Mouse (Mus musculus): ENCODE measurements at regions not wholly inside any gene's neighbourhood (a gene's known extent, or its start where the extent isn't known, plus 50 kb on each side); places are given as distances from the start of the nearest gene placed in this dataset.
A peak's percentile ranks its signal among the peaks of the same experiment; 100 is the strongest.

DNA sequence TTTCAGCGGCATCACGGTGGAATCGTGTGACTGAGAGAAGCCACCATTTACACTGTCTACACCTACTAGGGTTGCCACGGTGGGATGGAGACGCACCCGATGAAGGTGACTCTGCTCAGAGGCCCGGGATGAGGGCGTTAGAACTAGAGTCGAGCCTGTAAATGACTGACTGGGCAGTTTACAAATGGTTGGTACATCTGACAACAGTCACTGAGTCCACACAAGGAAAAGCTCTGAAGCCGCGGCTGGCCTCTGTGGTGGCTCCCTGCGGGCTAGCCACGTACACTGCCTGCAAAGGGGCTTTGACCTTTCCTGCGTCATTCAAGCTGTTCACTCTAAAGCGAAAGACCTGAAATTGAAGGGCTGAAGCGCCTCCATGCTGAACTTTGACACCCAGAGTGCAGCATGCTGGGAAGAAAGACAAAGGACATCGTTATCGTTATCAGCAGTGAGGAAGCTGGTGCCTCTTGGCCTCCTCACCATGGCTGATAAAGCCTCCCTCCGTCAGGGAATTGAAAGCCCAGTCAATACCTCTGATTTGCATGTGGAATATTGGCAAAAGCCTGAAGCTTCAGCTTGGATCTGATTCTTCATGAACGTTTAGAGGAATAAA is 462.1 kb upstream of the Arglu1 start:
- TF ChIP-seq GATA4 (IDR thresholded peaks at IDR 0.05; ENCODE audit: insufficient replicate concordance, low read length) = peak; percentile 71; the same call in 1 of the 2 replicates

DNA sequence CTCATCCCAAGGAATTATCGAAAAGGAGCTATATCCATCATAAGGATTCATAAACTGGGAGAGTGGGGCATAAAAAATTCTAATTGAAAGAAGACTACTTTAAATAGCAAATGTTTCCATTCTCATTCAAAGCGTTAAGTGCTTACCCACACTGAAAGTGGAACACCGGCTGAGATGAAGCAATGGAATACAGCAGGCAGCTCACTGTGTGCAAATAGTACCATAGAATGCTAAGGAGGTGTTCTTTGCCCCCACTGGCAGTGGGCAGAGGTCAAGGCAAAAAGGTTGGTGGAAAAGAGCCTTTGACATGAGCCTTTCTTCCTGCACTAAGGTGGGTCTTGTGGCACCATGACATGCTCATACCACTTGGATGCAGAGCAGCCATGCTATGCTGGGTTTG is 454.0 kb upstream of the Arglu1 start:
- TF ChIP-seq GATA4 (IDR thresholded peaks at IDR 0.05; ENCODE audit: insufficient replicate concordance, low read length) = no peak

DNA sequence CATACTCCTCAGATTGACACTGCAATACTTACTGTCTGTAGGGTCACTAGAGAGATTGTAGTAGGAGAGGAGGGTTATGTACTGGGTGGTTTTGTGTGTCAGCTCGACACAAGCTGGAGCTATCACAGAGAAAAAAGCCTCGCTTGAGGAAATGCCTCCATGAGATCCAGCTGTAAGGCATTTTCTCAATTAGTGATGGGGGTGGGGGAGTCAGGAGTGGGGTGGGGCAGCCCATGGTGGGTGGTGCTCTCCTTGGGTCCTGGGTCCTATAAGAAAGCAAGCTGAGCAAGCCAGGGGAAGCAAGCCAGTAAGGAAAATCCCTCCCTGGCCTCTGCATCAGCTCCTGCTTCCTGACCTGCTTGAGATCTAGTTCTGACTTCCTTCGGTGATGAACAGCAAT is 449.5 kb upstream of the Arglu1 start:
- TF ChIP-seq GATA4 (IDR thresholded peaks at IDR 0.05; ENCODE audit: insufficient replicate concordance, low read length) = no peak

DNA sequence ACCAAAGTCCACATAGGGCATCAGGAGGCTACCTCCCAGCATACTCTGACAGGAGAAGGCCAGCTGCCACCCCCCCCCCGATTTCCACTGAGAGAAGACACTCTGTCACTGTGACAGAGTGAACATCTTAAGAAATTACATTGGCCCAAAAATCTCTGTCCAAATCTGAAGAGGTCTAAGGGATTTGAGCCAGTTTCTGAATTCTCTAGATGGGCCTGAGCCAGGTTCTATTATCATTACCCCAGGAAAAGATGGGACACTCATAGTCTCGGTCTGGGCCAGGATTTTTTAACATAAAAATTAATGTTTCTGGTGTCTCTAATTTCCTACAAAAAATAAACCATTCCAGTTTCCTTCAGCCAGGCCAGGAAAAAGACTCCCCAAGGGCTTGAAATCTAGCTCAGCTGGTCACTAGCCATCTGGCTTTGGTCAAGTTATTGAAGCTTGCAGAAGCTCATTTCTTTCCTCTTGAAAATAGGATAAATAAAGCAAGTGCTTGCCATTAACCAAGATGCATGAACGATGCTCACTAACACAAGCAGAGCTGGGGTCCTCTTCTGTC is 448.8 kb upstream of the Arglu1 start:
- no peak for TF ChIP-seq GATA4 (IDR thresholded peaks at IDR 0.05; ENCODE audit: insufficient replicate concordance, low read length)

DNA sequence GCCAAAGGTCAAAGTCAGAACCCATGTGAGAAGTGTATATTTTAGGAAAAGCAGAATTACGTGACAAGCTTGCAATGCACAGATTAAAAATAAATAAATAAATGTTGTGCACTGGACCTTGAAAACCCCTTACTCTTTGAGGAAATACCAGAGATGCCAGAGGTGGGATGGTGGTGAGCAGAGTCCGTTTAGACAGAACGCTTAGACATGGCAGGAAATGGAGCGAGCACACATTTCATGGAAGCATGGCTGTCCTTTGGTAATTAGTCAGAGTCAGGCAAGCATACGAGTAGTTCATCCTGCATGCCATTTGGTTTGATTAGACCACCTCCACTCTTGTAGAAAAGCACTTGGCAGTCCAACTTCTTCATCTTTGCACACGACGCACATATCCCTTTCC is 443.4 kb upstream of the Arglu1 start:
- TF ChIP-seq GATA4 (IDR thresholded peaks at IDR 0.05; ENCODE audit: insufficient replicate concordance, low read length) = no peak

DNA sequence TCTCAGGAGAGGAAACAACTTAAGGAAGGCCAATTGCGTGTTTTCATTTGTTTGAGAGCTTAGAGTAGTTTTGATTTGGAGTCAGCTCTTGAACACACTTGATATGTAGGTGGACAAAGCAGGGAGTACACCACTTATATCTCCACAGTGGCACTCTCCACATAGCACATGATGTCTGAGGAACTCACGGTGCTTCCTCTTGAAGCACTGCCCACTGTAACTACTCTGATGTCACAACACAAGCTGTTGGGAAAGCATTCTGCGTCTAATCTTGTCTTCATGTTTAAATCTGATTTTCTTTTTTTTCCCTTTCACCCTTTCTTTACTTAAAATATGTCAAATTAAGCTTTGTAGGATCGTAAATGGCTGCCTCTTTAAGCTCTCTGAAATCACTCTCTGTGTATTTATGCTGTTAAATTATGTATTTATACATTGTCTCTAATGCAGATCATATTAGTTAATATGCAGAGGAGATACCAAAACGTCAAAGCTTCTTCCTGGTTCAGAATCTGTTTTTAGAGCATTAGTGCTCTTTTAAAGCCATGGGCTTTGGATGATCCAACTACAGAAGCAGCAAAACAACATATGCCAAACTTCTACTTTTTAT is 442.4 kb upstream of the Arglu1 start:
- TF ChIP-seq GATA4 (IDR thresholded peaks at IDR 0.05; ENCODE audit: insufficient replicate concordance, low read length) = no peak

DNA sequence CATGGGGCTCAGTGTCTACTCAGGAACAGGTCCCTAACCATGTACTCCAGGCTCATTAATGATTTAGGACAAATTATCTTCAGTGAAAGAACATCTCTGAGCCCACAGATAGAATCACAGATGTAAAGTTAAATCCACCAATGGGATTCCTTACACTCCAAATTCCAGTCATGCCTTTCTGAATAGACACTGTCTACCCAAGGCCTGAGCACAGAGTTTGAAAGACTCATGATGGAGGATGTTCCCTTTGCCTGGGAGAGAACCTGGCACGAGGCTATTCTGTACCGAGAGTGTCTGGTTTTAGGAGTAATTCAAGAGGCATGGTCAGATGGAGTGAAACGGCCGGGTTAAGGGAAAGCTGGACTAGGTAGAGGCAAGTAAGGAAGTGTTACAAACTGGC is 440.9 kb upstream of the Arglu1 start:
- TF ChIP-seq GATA4 (IDR thresholded peaks at IDR 0.05; ENCODE audit: insufficient replicate concordance, low read length) = no peak

DNA sequence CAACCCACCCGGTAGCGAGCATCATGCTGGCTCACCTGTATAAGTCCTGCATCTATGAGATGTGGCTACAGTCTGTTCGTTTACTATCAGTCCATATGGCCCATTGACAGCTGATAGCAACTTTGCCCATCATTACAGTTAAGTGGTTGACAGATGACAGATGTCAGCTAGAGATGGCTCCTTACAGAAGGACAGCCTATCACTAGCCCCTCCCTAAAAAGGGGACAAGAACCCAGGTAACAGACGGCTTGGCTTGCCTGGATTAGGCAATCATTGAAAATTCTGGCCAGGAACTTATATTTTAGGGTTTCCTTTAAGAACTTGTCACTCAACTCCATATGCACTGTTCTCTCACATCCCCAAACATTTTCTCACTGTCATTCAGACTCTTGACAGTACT is 434.2 kb upstream of the Arglu1 start:
- TF ChIP-seq GATA4 (IDR thresholded peaks at IDR 0.05; ENCODE audit: insufficient replicate concordance, low read length) = no peak

DNA sequence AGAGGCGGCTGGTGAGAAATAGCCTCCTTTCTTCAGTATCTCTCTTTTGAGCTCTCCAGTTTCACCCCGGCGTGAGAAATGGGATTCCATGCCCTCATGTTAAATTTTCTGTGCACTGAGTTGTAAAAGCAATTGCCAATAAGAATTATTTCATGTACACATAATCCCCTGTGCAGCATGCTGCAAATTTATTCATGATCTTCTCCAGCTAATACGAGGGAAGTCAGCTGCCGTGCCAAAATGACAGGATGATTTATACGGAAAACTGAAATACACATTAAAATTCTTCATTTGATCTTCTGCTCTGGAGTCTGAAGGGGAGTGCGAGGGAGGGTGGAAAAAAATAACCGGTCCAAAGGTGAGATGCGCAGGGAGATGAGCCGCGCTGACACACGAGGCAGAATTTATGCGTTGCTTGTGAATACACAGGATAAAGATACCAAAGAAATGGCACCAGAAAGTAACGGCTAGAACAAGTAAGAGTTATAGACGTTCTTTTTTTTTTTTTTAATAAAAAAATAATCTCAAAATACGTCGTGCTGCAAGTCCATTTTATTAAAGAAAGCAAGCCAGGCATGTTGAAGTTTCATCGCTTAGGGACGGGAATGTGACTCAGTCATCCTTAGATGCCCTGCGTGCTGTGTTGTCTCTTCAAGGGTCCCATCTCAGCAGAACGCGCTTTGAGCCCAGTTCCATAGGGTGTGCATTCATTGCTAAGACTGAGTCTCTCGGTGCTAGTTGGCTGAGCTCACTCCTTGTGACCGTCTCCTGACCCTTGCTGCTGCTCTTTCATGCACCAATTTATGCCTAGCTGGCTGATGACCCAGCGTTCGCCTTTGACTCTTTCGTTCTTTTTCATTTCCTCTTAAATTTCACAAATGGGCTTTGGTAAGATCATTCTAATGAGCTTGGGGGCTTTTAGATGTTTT is 427.8 kb upstream of the Arglu1 start:
- TF ChIP-seq GATA4 (IDR thresholded peaks at IDR 0.05; ENCODE audit: insufficient replicate concordance, low read length) = no peak

DNA sequence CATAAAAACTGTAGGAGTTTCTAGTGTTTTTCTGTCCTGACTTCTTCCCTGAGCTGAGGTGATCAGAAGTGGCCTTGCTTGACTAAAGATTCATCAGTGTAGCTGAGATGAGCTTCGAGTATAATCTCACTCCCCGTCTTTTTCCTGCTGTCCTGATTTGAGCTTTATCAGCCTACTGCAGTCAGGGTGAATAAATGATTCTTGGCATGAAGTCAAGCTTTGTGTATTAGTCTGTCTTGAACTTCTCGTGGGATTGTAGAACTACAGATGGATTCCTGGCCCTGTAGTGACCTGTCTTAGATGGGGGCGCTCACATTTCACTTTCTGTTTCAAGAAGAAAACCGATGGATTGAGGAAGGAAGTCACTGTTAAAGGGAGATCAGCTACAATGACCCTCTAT is 405.7 kb upstream of the Arglu1 start:
- peak; percentile 52; the same call in 1 of the 2 replicates for TF ChIP-seq GATA4 (IDR thresholded peaks at IDR 0.05; ENCODE audit: insufficient replicate concordance, low read length)

DNA sequence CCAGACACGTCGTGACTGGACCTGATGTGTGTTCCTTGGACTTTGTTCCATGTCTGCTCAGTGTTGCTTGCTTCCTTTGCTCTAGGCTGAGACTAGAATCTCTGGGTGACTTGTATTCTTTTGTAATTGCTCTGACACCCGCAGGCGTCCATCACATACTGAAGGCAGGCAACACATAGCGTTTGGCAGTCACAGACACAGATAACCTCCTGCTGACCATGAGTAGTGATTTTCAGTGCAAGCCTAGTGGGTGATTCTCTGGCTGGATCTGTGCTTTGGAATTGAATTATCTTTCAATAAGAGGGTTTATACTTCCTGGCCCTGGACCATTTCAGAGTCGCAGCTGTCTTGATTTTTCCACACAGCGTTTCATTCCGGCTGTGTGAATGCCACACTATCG is 403.7 kb upstream of the Arglu1 start:
- TF ChIP-seq GATA4 (IDR thresholded peaks at IDR 0.05; ENCODE audit: insufficient replicate concordance, low read length) = no peak

DNA sequence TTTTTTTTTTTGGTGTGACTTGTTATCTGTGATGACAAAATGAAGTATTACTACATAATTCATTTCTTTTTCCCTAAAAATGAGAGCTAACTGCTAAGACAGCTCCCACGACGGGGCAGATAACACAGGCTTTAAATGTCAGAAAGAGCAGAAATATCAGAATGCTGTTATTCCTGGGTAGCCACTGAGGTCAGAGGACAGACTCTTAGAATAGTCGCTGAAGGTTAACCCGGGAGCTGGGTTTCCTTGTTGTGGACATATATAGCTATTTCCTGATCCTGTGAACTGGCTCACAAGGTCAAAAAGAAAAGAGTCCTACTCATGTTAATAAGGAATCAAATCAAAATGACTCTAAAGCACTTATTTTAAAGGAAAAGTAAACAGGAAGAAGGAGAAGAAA is 403.0 kb upstream of the Arglu1 start:
- peak; percentile 10; the same call in 1 of the 2 replicates for TF ChIP-seq GATA4 (IDR thresholded peaks at IDR 0.05; ENCODE audit: insufficient replicate concordance, low read length)

DNA sequence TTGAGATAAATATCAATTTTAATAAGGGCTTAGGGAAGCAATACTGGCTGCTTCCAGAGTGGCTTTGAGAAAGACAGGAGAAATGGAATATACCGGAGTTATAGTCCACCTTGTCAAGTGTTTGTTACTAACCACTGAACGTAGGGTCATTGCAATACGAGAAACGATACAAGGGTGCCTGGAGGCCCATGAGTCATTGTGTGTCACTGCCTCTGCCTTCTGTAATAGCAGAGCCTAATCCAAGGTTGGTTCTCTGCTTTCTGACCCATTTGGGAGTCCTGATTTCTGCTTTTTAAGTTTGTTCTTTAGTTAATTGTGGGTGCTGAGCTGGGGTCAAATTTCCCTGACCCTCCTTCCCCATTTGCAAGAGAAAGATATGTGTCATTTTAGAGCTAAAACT is 382.4 kb upstream of the Arglu1 start:
- TF ChIP-seq GATA4 (IDR thresholded peaks at IDR 0.05; ENCODE audit: insufficient replicate concordance, low read length) = no peak

DNA sequence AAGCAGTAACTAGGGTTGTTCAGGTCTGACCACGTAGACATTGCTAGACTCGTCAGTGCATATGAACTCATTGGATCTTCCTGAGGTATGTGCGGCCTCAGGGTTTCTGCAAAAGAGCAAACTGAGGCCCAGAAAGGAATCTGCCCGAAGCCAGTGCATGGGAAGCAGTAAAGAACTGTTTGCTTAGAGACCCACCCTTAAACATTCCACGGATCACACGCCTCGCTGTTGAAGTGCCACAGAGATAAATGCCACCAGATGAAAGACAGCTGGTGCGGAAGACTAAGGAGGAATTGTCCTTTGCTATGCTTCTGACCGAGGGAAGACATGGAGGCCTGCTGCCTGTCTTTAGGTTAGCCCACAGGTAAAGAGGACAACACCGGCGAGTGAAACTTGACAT is 382.0 kb upstream of the Arglu1 start:
- no peak for TF ChIP-seq GATA4 (IDR thresholded peaks at IDR 0.05; ENCODE audit: insufficient replicate concordance, low read length)

DNA sequence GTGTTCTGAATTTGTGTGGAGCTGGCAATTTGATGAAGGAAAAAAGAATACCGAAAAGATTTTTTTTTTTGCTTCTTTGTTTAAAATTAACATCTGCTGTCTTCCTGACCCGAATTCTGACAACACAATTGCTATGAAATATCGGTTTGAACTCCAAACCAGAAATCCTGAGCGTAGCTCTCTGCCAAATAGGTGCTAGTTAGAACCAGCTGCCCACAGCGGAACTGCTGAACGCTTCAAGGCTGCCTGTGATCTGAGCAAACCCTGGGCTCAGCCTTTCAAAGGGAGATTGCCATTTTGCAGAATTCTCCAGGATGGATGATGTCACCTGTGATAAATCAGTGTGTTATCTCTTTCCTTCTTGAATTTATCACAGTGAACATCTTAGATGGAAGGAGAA is 380.6 kb upstream of the Arglu1 start:
- TF ChIP-seq GATA4 (IDR thresholded peaks at IDR 0.05; ENCODE audit: insufficient replicate concordance, low read length) = no peak

DNA sequence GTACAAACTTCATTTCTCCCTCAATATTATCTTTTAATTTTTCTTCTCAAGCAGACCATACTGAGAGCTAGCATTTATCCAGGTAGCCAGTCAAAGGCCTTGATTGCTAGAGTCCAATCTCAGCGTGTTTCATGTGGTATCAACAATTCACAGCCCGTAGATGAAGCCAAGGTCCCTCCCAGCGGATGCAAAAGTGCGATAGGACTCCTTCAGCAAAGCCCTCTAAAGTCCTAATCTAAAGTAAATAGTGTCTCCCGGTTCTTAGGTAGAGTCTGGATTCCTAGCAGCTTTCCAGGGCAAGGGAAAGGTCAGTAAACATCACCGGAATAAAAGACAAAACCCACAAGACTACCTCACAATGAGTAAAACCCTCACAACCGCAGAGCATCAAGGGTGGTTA is 379.5 kb upstream of the Arglu1 start:
- TF ChIP-seq GATA4 (IDR thresholded peaks at IDR 0.05; ENCODE audit: insufficient replicate concordance, low read length) = no peak
